Mouse (Mus musculus): ENCODE data around the gene Lrig1. TPM values are rescaled to one million over a fixed set of nuclear protein-coding genes. Genes with fewer than 3 reads are reported as not detected.
A peak's percentile ranks its signal among the peaks of the same experiment; 100 is the strongest.

Lrig1 gene
- total and polyA plus RNA-seq, 3 experiments, result 0.58 to 0.75 TPM; not detected in 1

GRCm38 (mm10) chr6:94565766-94566165 lies 134.2 kb downstream of the Lrig1 start:
- Histone ChIP-seq H3K79me2 (ENCODE audit: control insufficient read depth, insufficient read depth, low read length, poor library complexity) (no peaks in the 10 kb centered on the region), H3K4me3 (ENCODE audit: control insufficient read depth in 1 of 2, insufficient read depth in 1 of 2, low read depth in 2 of 2, low read length in 2 of 2) (no peak overlapping the region), H3K9me3 (replicated peaks; ENCODE audit: insufficient read depth, low read length) (no peaks in the 10 kb centered on the region), H3K36me3 (ENCODE audit: control insufficient read depth in 1 of 2, insufficient read depth in 2 of 2, low read length in 2 of 2) (no peaks in the 10 kb centered on the region), H3K9ac (ENCODE audit: control insufficient read depth, low read depth, low read length, poor library complexity, severe bottlenecking) (no peak overlapping the region), H3K27ac (ENCODE audit: control insufficient read depth, low read depth, low read length) (no peak overlapping the region), H3K27me3 (ENCODE audit: control insufficient read depth in 1 of 2, insufficient read depth in 2 of 2, low read length in 2 of 2) (no peaks in the 10 kb centered on the region), H3K4me1 (ENCODE audit: control insufficient read depth in 1 of 2, insufficient read depth in 2 of 2, low read length in 2 of 2) (no peaks in the 10 kb centered on the region)
- DNase-seq (ENCODE audit: low read depth, low spot score), result no peak
- TF ChIP-seq NELFE (IDR thresholded peaks at IDR 0.05; ENCODE audit: low read depth, low read length), result no peak
- TF ChIP-seq TAL1 (IDR thresholded peaks at IDR 0.05; ENCODE audit: low read length), result no peak

DNA sequence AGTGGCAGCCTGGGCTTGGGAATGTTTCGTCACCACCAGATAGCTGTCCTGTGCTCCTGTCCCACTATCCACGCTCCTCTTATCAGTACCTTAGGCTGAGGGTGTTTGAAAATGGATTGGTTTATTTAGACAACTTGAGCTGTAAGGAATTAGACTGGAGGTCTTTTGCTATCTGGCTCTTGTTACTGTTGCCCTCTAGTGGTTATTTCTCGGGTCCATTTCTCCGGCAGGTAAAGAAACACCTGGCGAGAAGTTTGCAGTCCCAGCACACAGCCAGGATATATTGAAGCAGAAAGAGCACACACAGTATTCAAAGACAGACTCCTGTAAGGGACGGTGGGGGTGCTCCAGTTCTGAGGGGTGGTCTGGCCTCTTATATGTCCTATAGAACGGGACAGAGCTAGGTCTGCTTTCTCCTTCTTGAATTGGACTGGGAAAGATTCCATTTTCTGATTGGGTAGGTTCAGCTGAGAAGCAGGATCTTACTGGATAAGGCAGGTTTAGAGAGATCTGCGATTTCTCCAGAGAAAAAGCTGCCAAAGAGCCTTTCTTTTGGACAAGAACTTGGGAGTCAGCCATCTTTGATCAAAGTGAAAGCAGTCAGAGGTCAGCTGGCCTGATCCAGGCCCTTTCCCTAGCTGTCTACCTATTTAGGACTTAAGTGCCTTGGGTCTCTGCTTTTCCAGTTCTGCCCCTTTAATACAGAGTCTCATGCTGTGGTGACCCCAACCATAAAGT lies 136.6 kb downstream of the Lrig1 start:
- Histone ChIP-seq H3K36me3 (ENCODE audit: control insufficient read depth in 1 of 2, insufficient read depth in 2 of 2, low read length in 2 of 2) (no peaks in the 10 kb centered on the region), H3K4me3 (ENCODE audit: control insufficient read depth in 1 of 2, insufficient read depth in 1 of 2, low read depth in 2 of 2, low read length in 2 of 2) (no peak overlapping the region), H3K79me2 (ENCODE audit: control insufficient read depth, insufficient read depth, low read length, poor library complexity) (no peaks in the 10 kb centered on the region), H3K27ac (ENCODE audit: control insufficient read depth, low read depth, low read length) (no peak overlapping the region), H3K9me3 (replicated peaks; ENCODE audit: insufficient read depth, low read length) (no peaks in the 10 kb centered on the region), H3K27me3 (ENCODE audit: control insufficient read depth in 1 of 2, insufficient read depth in 2 of 2, low read length in 2 of 2) (no peaks in the 10 kb centered on the region), H3K4me1 (ENCODE audit: control insufficient read depth in 1 of 2, insufficient read depth in 2 of 2, low read length in 2 of 2) (no peaks in the 10 kb centered on the region), H3K9ac (ENCODE audit: control insufficient read depth, low read depth, low read length, poor library complexity, severe bottlenecking) (no peak overlapping the region)
- TF ChIP-seq SIN3A (IDR thresholded peaks at IDR 0.05; ENCODE audit: low read length) (no peak), ZC3H11A (IDR thresholded peaks at IDR 0.05; ENCODE audit: low read depth, low read length) (0 out of 2 replicates have a peak, but pooled peaks have one; percentile 14), ZMIZ1 (IDR thresholded peaks at IDR 0.05; ENCODE audit: low read depth, low read length) (no peak), CTCF (IDR thresholded peaks at IDR 0.05 in 2 of 3, conservative IDR thresholded peaks at IDR 0.05 in 1 of 3; ENCODE audit: control insufficient read depth in 1 of 3, insufficient read depth in 1 of 3, low read depth in 2 of 3, low read length in 3 of 3, poor library complexity in 1 of 3, severe bottlenecking in 1 of 3) (peak; percentile 19 to 42 (median 27); a peak in 5 of 6 replicates), USF1 (IDR thresholded peaks at IDR 0.05; ENCODE audit: low read depth, low read length) (no peak), RAD21 (IDR thresholded peaks at IDR 0.05; ENCODE audit: low read depth, low read length) (peak; percentile 18), POLR2AphosphoS2 (IDR thresholded peaks at IDR 0.05; ENCODE audit: low read length) (no peak), USF2 (IDR thresholded peaks at IDR 0.05; ENCODE audit: borderline replicate concordance in 1 of 2, insufficient read depth in 1 of 2, low read depth in 1 of 2, low read length in 2 of 2) (no peak), SMC3 (IDR thresholded peaks at IDR 0.05; ENCODE audit: low read depth, low read length) (peak; percentile 30)
- no peak for DNase-seq (ENCODE audit: low read depth, low spot score)

DNA sequence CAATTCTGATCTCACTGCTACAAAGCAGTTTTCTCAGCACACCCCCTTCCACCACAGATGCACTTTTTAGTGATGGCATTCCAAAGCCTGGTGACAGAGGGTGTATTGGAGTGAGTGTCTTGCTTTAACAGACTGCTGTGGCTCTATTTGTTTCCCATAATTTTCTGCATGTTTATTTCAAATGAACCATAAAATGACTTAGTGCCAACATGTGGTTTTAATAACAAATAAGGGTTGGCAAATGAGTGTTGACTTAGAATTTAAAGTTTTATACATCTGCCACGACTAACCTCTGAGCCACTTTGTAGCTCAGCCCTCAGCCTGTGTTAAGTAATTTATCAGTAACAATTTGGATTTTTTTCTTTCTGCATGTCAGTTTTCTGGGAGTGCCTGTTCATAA lies 138.6 kb downstream of the Lrig1 start:
- no peak for TF ChIP-seq POLR2A (IDR thresholded peaks at IDR 0.05; ENCODE audit: control insufficient read depth in 1 of 2, insufficient read depth in 1 of 2, low read depth in 1 of 2, low read length in 2 of 2, poor library complexity in 1 of 2)
- TF ChIP-seq ETS1 (IDR thresholded peaks at IDR 0.05; ENCODE audit: low read depth, low read length), result no peak
- no peak for TF ChIP-seq MXI1 (IDR thresholded peaks at IDR 0.05; ENCODE audit: low read depth, low read length)
- no peak for TF ChIP-seq NELFE (IDR thresholded peaks at IDR 0.05; ENCODE audit: low read depth, low read length)
- no peak for TF ChIP-seq RAD21 (IDR thresholded peaks at IDR 0.05; ENCODE audit: low read depth, low read length)
- no peak for TF ChIP-seq CHD1 (IDR thresholded peaks at IDR 0.05; ENCODE audit: low read depth, low read length)
- no peak for TF ChIP-seq CHD2 (IDR thresholded peaks at IDR 0.05; ENCODE audit: low read length)
- TF ChIP-seq TAL1 (IDR thresholded peaks at IDR 0.05; ENCODE audit: low read length), result no peak
- TF ChIP-seq GABPA (IDR thresholded peaks at IDR 0.05; ENCODE audit: low read depth, low read length), result no peak
- no peak for TF ChIP-seq HCFC1 (IDR thresholded peaks at IDR 0.05; ENCODE audit: low read depth, low read length)
- TF ChIP-seq JUND (IDR thresholded peaks at IDR 0.05; ENCODE audit: low read depth, low read length), result no peak
- TF ChIP-seq ZC3H11A (IDR thresholded peaks at IDR 0.05; ENCODE audit: low read depth, low read length), result no peak
- TF ChIP-seq NRF1 (IDR thresholded peaks at IDR 0.05; ENCODE audit: insufficient read depth, low read depth, low read length, poor library complexity, severe bottlenecking), result no peak
- TF ChIP-seq GATA1 (IDR thresholded peaks at IDR 0.05; ENCODE audit: low read depth, low read length), result no peak
- TF ChIP-seq ZMIZ1 (IDR thresholded peaks at IDR 0.05; ENCODE audit: low read depth, low read length), result no peak
- no peak for TF ChIP-seq MAX (IDR thresholded peaks at IDR 0.05; ENCODE audit: low read length)
- no peak for TF ChIP-seq SMC3 (IDR thresholded peaks at IDR 0.05; ENCODE audit: low read depth, low read length)
- TF ChIP-seq MAZ (IDR thresholded peaks at IDR 0.05; ENCODE audit: low read depth, low read length), result no peak
- no peak for TF ChIP-seq RCOR1 (IDR thresholded peaks at IDR 0.05; ENCODE audit: low read depth, low read length)
- Histone ChIP-seq H3K4me3 (ENCODE audit: control insufficient read depth in 1 of 2, insufficient read depth in 1 of 2, low read depth in 2 of 2, low read length in 2 of 2) (no peak overlapping the region), H3K27ac (ENCODE audit: control insufficient read depth, low read depth, low read length) (no peak overlapping the region), H3K4me1 (ENCODE audit: control insufficient read depth in 1 of 2, insufficient read depth in 2 of 2, low read length in 2 of 2) (no peaks in the 10 kb centered on the region), H3K79me2 (ENCODE audit: control insufficient read depth, insufficient read depth, low read length, poor library complexity) (no peaks in the 10 kb centered on the region), H3K9me3 (replicated peaks; ENCODE audit: insufficient read depth, low read length) (no peaks in the 10 kb centered on the region), H3K36me3 (ENCODE audit: control insufficient read depth in 1 of 2, insufficient read depth in 2 of 2, low read length in 2 of 2) (no peaks in the 10 kb centered on the region), H3K9ac (ENCODE audit: control insufficient read depth, low read depth, low read length, poor library complexity, severe bottlenecking) (no peak overlapping the region), H3K27me3 (ENCODE audit: control insufficient read depth in 1 of 2, insufficient read depth in 2 of 2, low read length in 2 of 2) (no peaks in the 10 kb centered on the region)
- no peak for DNase-seq (ENCODE audit: low read depth, low spot score)
